Mouse (Mus musculus) forebrain, postnatal 0 days (tissue): ENCODE measurements around the gene Sytl1. TPM values are rescaled to one million over a fixed set of nuclear protein-coding genes. Genes with fewer than 3 reads are reported as not detected.
A peak's percentile ranks its signal among the peaks of the same experiment; 100 is the strongest.

Experiments used
- ATAC-seq: fragments of 200-750 bp; cut with Nextera tagmentation; 2 replicates; pipeline ENCODE4 v1.8.0; 2017; ENCODE audit warnings: mild to moderate bottlenecking, moderate library complexity
- DNase-seq: peaks from one replicate; pipeline ENCODE4 v3.0.0-alpha.2; 2015
- H3K27ac ChIP-seq: fragments of 300-500 bp; sonication (generic); 2 replicates; pipeline ENCODE4 v1.5.1; 2014; ENCODE audit warnings: low read depth, mild to moderate bottlenecking, antibody characterized with exemption, low read length, moderate library complexity, mixed read lengths
- H3K27me3 ChIP-seq: fragments of 300-500 bp; sonication (generic); 2 replicates; pipeline ENCODE4 v1.6.1; 2014; ENCODE audit warnings: mild to moderate bottlenecking, low read length, mixed read lengths; ENCODE audit not compliant: insufficient read depth
- H3K36me3 ChIP-seq: fragments of 300-500 bp; sonication (generic); 2 replicates; pipeline ENCODE4 v1.6.1; 2014; ENCODE audit warnings: mild to moderate bottlenecking, moderate library complexity; ENCODE audit not compliant: insufficient read depth
- H3K4me1 ChIP-seq: fragments of 300-500 bp; sonication (generic); 2 replicates; pipeline ENCODE4 v1.6.1; 2014; ENCODE audit warnings: antibody characterized with exemption; ENCODE audit not compliant: insufficient read depth
- H3K4me2 ChIP-seq: fragments of 300-500 bp; sonication (generic); 2 replicates; pipeline ENCODE4 v1.6.1; 2014; ENCODE audit warnings: low read depth, mild to moderate bottlenecking, moderate library complexity
- H3K4me3 ChIP-seq: fragments of 300-500 bp; sonication (generic); 2 replicates; pipeline ENCODE4 v1.5.1; 2014; ENCODE audit warnings: low read depth, low read length, mixed read lengths
- H3K9ac ChIP-seq: fragments of 300-500 bp; sonication (generic); 2 replicates; pipeline ENCODE4 v1.6.1; 2014; ENCODE audit warnings: mild to moderate bottlenecking
- H3K9me3 ChIP-seq: fragments of 300-500 bp; sonication (generic); 2 replicates; pipeline ENCODE4 v1.6.1; 2016; ENCODE audit warnings: low read length
- CTCF ChIP-seq: sonication (generic); IDR thresholded peaks from 2 replicates; pipeline ENCODE4 v1.5.1; 2016; ENCODE audit warnings: antibody characterized with exemption, control low read depth, low read depth
- WGBS: fragments of 180-500 bp; shearing (Covaris S2); extraction: QIAGEN DNeasy Blood & Tissue Kit; methylation state at CpG from one replicate; pipeline ENCODE4 v1.1.7; 2014; 5-methylcytosine and 5-hydroxymethylcytosine counted together
- polyA plus RNA-seq: library from polyadenylated mRNA; unstranded; fragments of >200 nt; fragmentation: Nextera tagmentation; extraction: Ambion mirVana; gene quantifications from 2 replicates; pipeline ENCODE4 v1.2.1, GENCODE M21; 2015
- total RNA-seq: library from RNA; depleted of rRNA; stranded (reverse); fragments of >200 nt; gene quantifications from 2 replicates; pipeline ENCODE4 v1.2.3, GENCODE M21; 2014

Gene Sytl1
- total and polyA plus RNA-seq, 2 experiments from 2014 or later = 0.52 TPM; not detected in 1

GRCm38 (mm10) chr4:133281951-133282481 is 19.1 kb upstream of the Sytl1 start:
- no peak overlapping the region for H3K4me2 ChIP-seq
- DNase-seq (peak; percentile 13), ATAC-seq (no peak)
- peaks cover 11% of the 10 kb centered on the region for H3K4me1 ChIP-seq
- H3K27me3 ChIP-seq = no peaks in the 10 kb centered on the region
- H3K9me3 ChIP-seq = no peaks in the 10 kb centered on the region
- WGBS = 33% methylated on average over 5 of the region's 5 CpGs
- H3K9ac ChIP-seq = peak overlapping the region; percentile 14; the same call in 1 of the 2 replicates
- H3K27ac ChIP-seq = peak overlapping the region; percentile 69
- no peak overlapping the region for H3K4me3 ChIP-seq
- no peaks in the 10 kb centered on the region for H3K36me3 ChIP-seq
- TF ChIP-seq CTCF = no peak

- ATAC-seq = no peak
These were observed 18.6 kb upstream of the Sytl1 start for GRCm38 (mm10) chr4:133281513-133281912.

GRCm38 (mm10) chr4:133278482-133278881 is 15.6 kb upstream of the Sytl1 start:
- Histone ChIP-seq H3K9me3 (no peaks in the 10 kb centered on the region), H3K36me3 (peaks cover 5% of the 10 kb centered on the region; the same call in 1 of the 2 replicates), H3K4me1 (peaks cover 20% of the 10 kb centered on the region), H3K4me3 (no peak overlapping the region), H3K4me2 (peak overlapping the region; percentile 50), H3K27me3 (no peaks in the 10 kb centered on the region), H3K27ac (peak overlapping the region; percentile 90), H3K9ac (no peak overlapping the region)
- TF ChIP-seq CTCF = no peak
- ATAC-seq (no peak), DNase-seq (no peak)
- WGBS = 80% methylated on average over 3 of the region's 3 CpGs

More at GRCm38 (mm10) chr4:133281513-133281912, 18.6 kb upstream of the Sytl1 start:
- Histone ChIP-seq H3K27ac (peak overlapping the region; percentile 69), H3K4me3 (no peak overlapping the region), H3K4me1 (peaks cover 16% of the 10 kb centered on the region), H3K9me3 (no peaks in the 10 kb centered on the region), H3K4me2 (no peak overlapping the region), H3K9ac (no peak overlapping the region), H3K27me3 (no peaks in the 10 kb centered on the region), H3K36me3 (no peaks in the 10 kb centered on the region)
- no peak for TF ChIP-seq CTCF
- DNase-seq = peak; percentile 36
- 35% methylated on average over 7 of the region's 7 CpGs for WGBS

GRCm38 (mm10) chr4:133278067-133278466 is 15.2 kb upstream of the Sytl1 start:
- Histone ChIP-seq H3K27me3 (no peaks in the 10 kb centered on the region), H3K9me3 (no peaks in the 10 kb centered on the region), H3K9ac (peak overlapping the region; percentile 81), H3K4me3 (peak overlapping the region; percentile 72), H3K27ac (peak overlapping the region; percentile 90), H3K4me2 (peak overlapping the region; percentile 50), H3K36me3 (peaks cover 5% of the 10 kb centered on the region; the same call in 1 of the 2 replicates), H3K4me1 (peaks cover 20% of the 10 kb centered on the region)
- no peak for DNase-seq
- no peak for ATAC-seq
- no peak for TF ChIP-seq CTCF
- 29% methylated on average over 6 of the region's 6 CpGs for WGBS

DNA sequence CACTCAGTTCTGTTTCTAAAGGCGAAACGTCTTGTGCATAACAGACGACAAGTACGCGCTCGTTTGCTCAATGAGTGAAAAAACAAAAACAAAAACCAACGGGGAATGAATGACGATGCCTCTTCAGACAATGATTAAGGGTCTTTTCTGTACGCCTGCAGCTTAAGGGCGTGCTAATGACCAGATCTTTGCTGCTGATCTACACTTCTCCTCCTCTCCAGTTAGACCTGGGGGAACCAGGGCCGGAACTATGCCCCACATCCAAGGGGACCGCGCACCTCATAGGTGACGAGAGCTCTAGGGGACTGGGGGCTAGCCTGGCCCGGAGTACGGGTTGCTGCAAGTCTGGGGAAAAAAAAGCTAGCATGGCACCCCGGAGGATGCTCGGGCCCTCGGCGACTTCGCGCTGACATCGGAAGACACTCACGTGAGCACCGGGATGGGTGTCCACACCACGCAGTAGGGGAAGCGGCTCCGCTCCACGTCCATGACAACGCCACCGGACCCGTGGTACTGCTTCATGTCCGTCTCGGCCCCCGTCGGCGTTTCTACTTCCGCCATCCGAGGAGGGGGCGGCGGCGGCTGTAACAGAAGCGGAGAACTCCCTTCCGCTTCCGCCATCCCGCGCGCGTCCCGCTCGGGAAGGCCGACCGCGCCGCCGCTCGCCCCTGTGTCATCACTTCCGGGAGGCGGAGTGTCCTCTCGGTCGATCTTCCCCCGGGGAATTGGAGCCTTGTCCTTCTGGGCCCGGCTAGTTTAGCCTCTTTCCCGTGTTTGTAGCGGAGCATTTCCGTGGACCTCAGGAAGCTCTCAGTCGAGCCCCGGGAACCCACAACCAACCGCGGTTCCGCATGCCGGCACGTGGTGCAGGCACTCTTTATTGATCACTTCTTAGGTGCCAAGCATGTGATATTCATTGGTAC is 14.5 kb upstream of the Sytl1 start, which contains the start of gene Tmem222:
Gene Tmem222 (minus strand): TSS at position 689 of the 923 bp plus-strand sequence.
- ATAC-seq (peak; percentile 95), DNase-seq (peak; percentile 97)
- no peaks in the 10 kb centered on the region for H3K9me3 ChIP-seq
- no peaks in the 10 kb centered on the region for H3K27me3 ChIP-seq
- H3K4me1 ChIP-seq = peaks cover 17% of the 10 kb centered on the region
- H3K9ac ChIP-seq = peak within 1 kb of the TSS; percentile 81
- peaks cover 5% of the 10 kb centered on the region; the same call in 1 of the 2 replicates for H3K36me3 ChIP-seq
- no peak for TF ChIP-seq CTCF
- peak within 1 kb of the TSS; percentile 50 for H3K4me2 ChIP-seq
- peak within 1 kb of the TSS; percentile 72 for H3K4me3 ChIP-seq
- under 1% methylated on average over 73 of the region's 73 CpGs for WGBS
- H3K27ac ChIP-seq = peak within 1 kb of the TSS; percentile 90

- no peak for TF ChIP-seq CTCF
These were observed 8.0 kb upstream of the Sytl1 start for GRCm38 (mm10) chr4:133270929-133271328.

DNA sequence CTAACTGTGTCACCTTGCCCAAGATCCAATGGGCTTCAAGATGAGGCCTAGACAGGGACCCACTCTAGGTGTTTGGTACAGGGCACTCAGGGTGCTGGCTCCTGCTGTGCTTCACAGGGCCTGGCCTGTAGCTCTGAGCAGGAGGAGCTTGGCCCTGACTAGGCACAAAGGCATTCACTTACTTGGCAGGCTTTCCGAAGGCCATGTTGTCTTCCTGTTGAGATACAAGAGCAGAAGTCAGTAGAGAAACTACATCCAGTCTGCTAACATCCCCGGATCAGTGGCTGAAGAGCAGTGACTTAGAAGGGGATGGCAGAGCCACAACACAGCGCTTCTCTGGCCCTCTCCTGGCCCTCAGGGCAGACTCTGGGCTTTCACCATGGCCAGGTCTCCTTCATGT is 6.7 kb upstream of the Sytl1 start:
- WGBS = 94% methylated on average over 3 of the region's 3 CpGs
- H3K9ac ChIP-seq = no peak overlapping the region
- TF ChIP-seq CTCF = no peak
- H3K27ac ChIP-seq = no peak overlapping the region
- H3K36me3 ChIP-seq = peaks cover 58% of the 10 kb centered on the region
- no peaks in the 10 kb centered on the region for H3K4me1 ChIP-seq
- no peak for ATAC-seq
- no peaks in the 10 kb centered on the region for H3K9me3 ChIP-seq
- no peak overlapping the region for H3K4me2 ChIP-seq
- no peaks in the 10 kb centered on the region for H3K27me3 ChIP-seq
- no peak for DNase-seq
- no peak overlapping the region for H3K4me3 ChIP-seq

More at GRCm38 (mm10) chr4:133270929-133271328, 8.0 kb upstream of the Sytl1 start:
- Histone ChIP-seq H3K4me1 (0 out of 2 replicates have a peak, but pooled peaks cover 3% of the 10 kb centered on the region), H3K4me2 (no peak overlapping the region), H3K4me3 (no peak overlapping the region), H3K9ac (no peak overlapping the region), H3K27ac (no peak overlapping the region), H3K9me3 (no peaks in the 10 kb centered on the region), H3K27me3 (no peaks in the 10 kb centered on the region), H3K36me3 (peaks cover 49% of the 10 kb centered on the region)
- DNase-seq (no peak), ATAC-seq (no peak)
- 86% methylated on average over 9 of the region's 9 CpGs for WGBS
